Mouse (Mus musculus) neutrophil, adult 5-6 weeks (primary cell): Measurements from ENCODE around the gene Ccdc115. TPM values are rescaled to one million over a fixed set of nuclear protein-coding genes. Genes with fewer than 3 reads are reported as not detected.

Experiments used
- ATAC-seq: fragments of 151-379, 151-347 bp; 2 replicates; pipeline ENCODE4 v1.8.0; 2017; ENCODE audit warnings: mild to moderate bottlenecking, moderate TSS enrichment; ENCODE audit not compliant: insufficient number of reproducible peaks, poor library complexity, low FRiP score, severe bottlenecking; ENCODE audit errors: extremely low read depth
- total RNA-seq: library from RNA; stranded (forward); fragments of 200-1000 nt; gene quantifications from 2 replicates; pipeline ENCODE4 v1.2.3, GENCODE M21; 2017

Ccdc115 gene
- total RNA-seq, 1 experiment from 2014 or later: 22.7 TPM

GRCm38 (mm10) chr1:34388849-34389233, 50.6 kb downstream of the Ccdc115 start:
- ATAC-seq: no peak

DNA sequence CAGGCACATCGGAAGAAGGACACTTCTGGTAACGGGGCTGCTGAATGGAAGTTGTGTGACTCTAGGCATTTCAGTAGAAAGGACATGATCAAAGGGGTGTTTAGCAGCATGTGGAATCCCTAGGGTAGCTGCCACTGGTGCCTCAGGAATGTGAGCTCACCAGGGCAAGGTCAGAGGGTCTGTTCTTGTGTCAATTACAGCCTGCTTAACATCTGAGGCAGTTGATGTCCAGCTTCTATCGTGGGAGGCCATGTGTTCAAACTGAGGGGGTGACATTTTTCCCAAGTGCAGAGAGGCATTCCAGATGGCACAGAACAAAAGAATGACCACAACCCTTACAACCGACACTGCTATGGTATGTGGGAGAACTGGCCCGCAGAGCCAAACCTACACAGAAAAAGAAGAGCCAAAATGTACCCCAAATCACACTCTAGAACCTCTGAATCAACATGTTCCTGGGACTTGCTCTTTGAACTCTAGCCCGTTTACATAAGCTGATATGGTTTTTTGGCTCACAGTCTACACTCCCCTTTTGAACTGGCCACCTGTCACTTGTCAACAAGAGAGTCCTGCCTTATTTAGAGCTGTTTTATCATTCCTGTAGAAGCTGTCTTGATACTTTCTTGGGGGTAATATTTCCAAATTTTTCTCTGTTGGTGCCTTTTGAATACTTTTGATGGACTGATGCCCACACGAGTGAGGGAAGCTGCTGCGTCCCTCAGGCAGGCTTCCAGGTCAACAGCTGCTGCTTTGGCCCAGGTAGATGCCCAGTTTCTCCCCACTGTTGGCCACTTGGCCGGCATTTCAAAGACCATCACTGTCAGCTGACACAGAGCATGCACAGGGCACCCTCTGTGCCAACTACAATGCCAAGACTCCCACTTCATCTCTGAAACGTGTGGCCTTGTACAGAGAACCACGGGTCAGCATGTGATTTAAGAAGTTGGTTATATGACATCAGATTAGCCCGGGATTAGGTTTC, 51.8 kb downstream of the Ccdc115 start:
- no peak for ATAC-seq

Other genes starting within 250 kb of the Ccdc115 start
- 22.7 and 23.0 TPM in 2 replicates for gene Imp4, start 179 bp upstream of the Ccdc115 start, total RNA-seq
- gene Ptpn18, start 20.1 kb upstream of the Ccdc115 start, total RNA-seq: 262 and 311 TPM in 2 replicates
- gene Prss39, start 58.7 kb upstream of the Ccdc115 start, total RNA-seq: not detected in 2 replicates
- not detected in 2 replicates for gene Cfc1, start 96.0 kb upstream of the Ccdc115 start, total RNA-seq
- gene Prss40, start 121.3 kb upstream of the Ccdc115 start, total RNA-seq: not detected in 2 replicates
- not detected in 2 replicates for gene Amer3, start 140.0 kb upstream of the Ccdc115 start, total RNA-seq